Comparison of ENCODE assay signal across 9 mouse cellular contexts in the genomic region with DNA sequence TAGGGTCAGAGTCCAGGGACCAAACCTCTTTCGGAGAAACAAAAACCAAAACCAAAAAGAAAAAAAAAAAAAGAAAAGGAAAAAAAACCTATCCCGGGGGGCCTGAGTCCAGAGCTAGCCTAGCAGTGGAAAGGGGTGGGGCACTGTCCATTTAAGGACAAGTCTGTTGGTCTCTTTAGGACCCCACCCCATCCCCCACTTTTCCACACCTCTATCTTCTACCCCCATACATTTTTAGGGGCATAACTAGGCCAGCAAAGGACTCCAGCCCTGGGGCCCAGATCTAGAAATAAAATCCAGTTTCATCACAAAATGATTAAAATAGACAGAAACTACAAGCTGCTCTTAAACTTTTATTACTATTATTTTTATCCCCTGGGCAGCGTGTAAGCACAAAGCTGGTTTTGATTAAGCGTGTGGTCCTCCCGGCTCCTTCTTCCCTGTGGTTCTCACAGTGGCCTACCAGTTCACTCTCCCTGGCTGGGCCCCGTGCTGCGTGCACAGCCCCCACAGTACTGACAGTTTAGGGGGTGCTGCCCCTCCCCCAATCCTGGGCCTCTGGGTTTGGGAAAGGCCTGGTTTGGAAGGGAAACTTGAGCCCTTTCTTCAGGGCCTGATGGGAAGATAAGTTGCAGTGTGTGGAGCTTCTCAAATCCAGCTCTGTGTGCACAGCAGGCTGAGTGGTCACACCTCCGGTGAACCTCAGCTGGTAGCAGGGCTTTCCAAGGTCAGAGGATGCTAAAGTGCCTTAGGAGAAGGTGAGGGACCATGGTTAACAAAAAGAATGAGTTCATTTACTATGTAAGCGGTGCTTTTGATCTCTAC.
DNase-seq lines count a peak whose midpoint lies in the region; ATAC-seq lines count a peak whose summit lies in the region.
"Had no signal": no experiment of that assay in that cellular context is flagged by ENCODE, and none has a peak within 500 bp of the region (broad histone marks: within the 10 kb centered on the region; RNA-seq: fewer than 3 reads in every experiment).

No protein-coding gene starts in this region.

- H3K9me3 ChIP-seq in kidney, embryonic 15.5 days (replicated peaks) = no peaks in the 10 kb centered on the region
- H3K9me3 ChIP-seq in embryonic facial prominence, embryonic 10.5 days = no peaks in the 10 kb centered on the region
- no peaks in the 10 kb centered on the region for H3K9me3 ChIP-seq in limb, embryonic 15.5 days

- H3K9ac ChIP-seq in kidney, embryonic 15.5 days = no peak overlapping the region
- H3K9ac ChIP-seq in limb, embryonic 15.5 days = no peak overlapping the region

- no peak overlapping the region for H3K4me2 ChIP-seq in kidney, embryonic 15.5 days
- H3K4me2 ChIP-seq in limb, embryonic 15.5 days = no peak overlapping the region

- peaks cover 12% of the 10 kb centered on the region; the same call in 1 of the 2 replicates for H3K36me3 ChIP-seq in kidney, embryonic 15.5 days
- no peaks in the 10 kb centered on the region for H3K36me3 ChIP-seq in embryonic facial prominence, embryonic 10.5 days (replicated peaks)
- H3K36me3 ChIP-seq in limb, embryonic 15.5 days = no peaks in the 10 kb centered on the region

- peaks cover 59% of the 10 kb centered on the region for H3K4me1 ChIP-seq in kidney, embryonic 15.5 days
- peaks cover 56% of the 10 kb centered on the region for H3K4me1 ChIP-seq in embryonic facial prominence, embryonic 10.5 days
- H3K4me1 ChIP-seq in limb, embryonic 15.5 days = peaks cover 50% of the 10 kb centered on the region

- ATAC-seq in kidney, embryonic 15.5 days (replicated peaks; ENCODE audit: low FRiP score) = peak; percentile 37; the same call in 1 of the 2 replicates
- ATAC-seq in limb, embryonic 15.5 days (ENCODE audit: insufficient number of reproducible peaks, low FRiP score, low TSS enrichment, low read depth) = peak; percentile 89
- ATAC-seq: Patski had no signal

- H3K4me3 ChIP-seq in kidney, embryonic 15.5 days (replicated peaks) = no peak overlapping the region
- no peak overlapping the region for H3K4me3 ChIP-seq in embryonic facial prominence, embryonic 10.5 days
- H3K4me3 ChIP-seq in limb, embryonic 15.5 days = no peak overlapping the region

- DNase-seq in kidney, adult 18-20 months = no peak
- peak; percentile 29 for DNase-seq in WW6 (ENCODE audit: low read depth, low spot score)
- peak; percentile 85 for DNase-seq in embryonic facial prominence, embryonic 10.5 days (ENCODE audit: low spot score)
- DNase-seq in urinary bladder, postnatal 36 days (ENCODE audit: low spot score in 2 of 2) = no peak
- no peak for DNase-seq in right cerebral cortex, postnatal 36 days (ENCODE audit: low spot score in 2 of 2)
- DNase-seq: heart, postnatal 10 days had no signal

- WGBS in kidney, embryonic 15.5 days = 31% methylated on average over 9 of the region's 9 CpGs
- WGBS in embryonic facial prominence, embryonic 10.5 days = 26% methylated on average over 9 of the region's 9 CpGs
- 24% methylated on average over 9 of the region's 9 CpGs for WGBS in limb, embryonic 15.5 days

- peak overlapping the region; percentile 63 for H3K27ac ChIP-seq in kidney, embryonic 15.5 days
- H3K27ac ChIP-seq in embryonic facial prominence, embryonic 10.5 days (replicated peaks) = peak overlapping the region; percentile 75
- H3K27ac ChIP-seq in limb, embryonic 15.5 days = peak overlapping the region; percentile 83

- no peaks in the 10 kb centered on the region for H3K27me3 ChIP-seq in kidney, embryonic 15.5 days
- 0 out of 2 replicates have a peak, but pooled peaks cover 4% of the 10 kb centered on the region for H3K27me3 ChIP-seq in embryonic facial prominence, embryonic 10.5 days (replicated peaks; ENCODE audit: low read depth, poor library complexity, severe bottlenecking)
- peaks cover 4% of the 10 kb centered on the region; the same call in 1 of the 2 replicates for H3K27me3 ChIP-seq in limb, embryonic 15.5 days
- H3K27me3 ChIP-seq: Patski had no signal

Comparison
In these comparisons a context has a peak if more than half of its experiments do, and no peak if none do; other contexts are left out.
1. DNase-seq: peak in WW6 (single experiment) and embryonic facial prominence, embryonic 10.5 days (single experiment); none in kidney, adult 18-20 months (single experiment), urinary bladder, postnatal 36 days (0 of 2) and right cerebral cortex, postnatal 36 days (0 of 2).
2. Peak in every context shown above with its lines, with median percentiles within 50 percentile points of each other: H3K27ac ChIP-seq.